Mouse (Mus musculus): Measurements from ENCODE around the gene Mapk10.
"Not testable (repeated sequence)": the region's sequence is repeated elsewhere in the genome, so short reads cannot be mapped to it uniquely, and the experiment has no call there.

Gene Mapk10

DNA sequence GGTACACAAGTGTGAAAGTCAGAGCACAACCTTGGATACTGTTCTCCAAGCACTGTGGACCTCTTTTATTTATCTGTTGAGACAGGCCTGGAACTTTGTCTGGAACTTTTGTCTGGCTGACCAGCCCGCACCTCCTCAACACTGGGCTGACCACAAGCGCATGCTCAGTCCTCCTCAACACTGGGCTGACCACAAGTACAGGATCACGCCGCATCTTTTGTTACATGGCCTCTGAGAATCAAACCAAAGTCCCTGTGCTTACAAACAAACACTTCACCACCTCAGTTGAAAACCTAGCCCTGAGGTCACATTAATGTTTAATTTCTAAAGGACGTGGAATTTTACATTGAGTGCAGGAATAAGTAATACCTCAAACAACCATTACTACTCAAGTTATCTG is 246.7 kb downstream of the Mapk10 start:
- DNase-seq (ENCODE audit: low read depth, low spot score) = no peak

DNA sequence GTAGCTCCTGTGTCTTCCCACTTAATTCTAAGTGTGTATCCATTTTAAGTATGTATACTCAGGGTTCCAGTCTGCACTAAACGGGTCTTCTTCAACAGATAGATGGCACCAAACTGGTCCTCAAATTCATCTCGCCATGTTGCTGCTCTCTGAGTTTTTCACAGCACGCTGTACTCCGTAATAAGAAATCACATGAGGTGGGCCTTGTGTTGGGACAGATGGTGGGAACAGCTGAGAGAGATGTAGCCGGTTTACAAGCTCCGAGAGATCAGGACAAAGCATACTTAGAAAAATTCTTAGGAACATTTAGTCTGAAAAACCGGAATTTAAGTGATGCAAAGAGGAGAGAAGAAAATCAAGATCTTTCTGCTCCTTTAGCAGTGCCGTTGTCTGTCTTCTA is 257.7 kb downstream of the Mapk10 start:
- no peak for DNase-seq (ENCODE audit: low read depth, low spot score)

DNA sequence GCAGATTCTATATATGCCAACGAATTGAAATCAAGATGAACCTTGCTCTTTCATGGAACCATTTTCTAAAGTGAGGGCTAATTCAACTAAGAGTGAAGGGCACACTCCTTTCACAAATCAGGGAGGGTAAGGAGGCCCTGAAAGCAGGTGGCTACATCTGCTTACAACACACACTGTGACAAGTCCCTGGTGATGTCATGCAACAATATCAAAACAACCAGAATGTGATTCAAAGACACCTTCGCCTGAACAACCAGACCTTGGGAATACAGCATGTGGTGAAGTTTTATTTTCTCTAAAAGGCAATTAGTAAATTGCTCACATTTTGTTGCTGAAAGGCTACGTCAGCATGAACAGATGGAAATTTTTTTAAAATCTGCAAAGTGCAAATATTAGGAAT is 258.2 kb downstream of the Mapk10 start:
- DNase-seq (ENCODE audit: low read depth, low spot score) = no peak

DNA sequence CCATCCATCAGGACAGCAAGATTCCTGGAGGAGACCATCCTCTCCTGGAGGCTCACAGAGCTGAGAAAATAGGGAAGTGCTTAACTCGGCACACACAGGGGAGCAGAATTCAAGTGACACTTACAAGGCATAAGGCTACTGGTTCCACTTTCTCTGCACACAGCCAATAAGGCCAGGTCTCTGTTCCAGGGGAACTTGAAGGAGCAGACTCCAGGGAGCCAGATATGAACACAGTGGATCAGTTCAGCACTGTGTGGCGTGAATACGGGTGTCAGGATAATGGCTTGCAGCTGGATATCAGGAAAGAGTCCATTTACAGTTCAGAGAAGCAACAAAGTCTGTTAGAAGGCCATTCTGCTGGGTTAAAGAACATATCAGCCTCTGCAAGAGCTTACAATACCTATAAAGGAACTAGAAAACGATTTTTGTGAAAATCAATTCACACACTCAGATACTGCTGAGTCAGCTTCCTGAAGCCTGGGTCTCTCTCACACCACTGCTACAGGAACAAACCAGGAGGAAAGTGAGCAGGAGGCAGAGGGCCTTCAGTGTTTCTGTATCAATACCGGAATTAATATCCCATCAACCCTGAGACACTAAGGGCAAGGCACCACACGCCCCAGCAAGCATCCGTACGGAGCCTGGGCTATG is 263.9 kb downstream of the Mapk10 start:
- no peak for DNase-seq (ENCODE audit: low read depth, low spot score)

DNA sequence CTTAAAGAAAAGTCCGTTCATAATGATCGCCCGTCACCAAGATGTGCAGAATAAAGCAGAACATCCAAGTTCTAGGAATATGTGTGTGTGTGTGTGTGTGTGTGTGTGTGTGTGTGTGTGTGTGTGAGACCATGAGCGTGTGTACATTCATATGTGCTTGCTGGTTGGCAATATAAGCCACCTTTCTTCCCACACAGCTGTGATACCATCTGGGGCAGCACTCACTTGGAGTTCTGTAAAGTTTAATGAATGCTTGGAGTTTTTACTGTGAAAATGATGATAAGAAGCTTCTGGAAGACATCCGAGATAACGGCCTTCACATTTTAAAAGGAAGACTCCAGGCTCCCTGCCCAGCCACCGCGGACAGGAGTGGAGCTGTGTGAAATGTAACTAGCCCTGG is 264.5 kb downstream of the Mapk10 start:
- DNase-seq (ENCODE audit: low read depth, low spot score) = no peak

DNA sequence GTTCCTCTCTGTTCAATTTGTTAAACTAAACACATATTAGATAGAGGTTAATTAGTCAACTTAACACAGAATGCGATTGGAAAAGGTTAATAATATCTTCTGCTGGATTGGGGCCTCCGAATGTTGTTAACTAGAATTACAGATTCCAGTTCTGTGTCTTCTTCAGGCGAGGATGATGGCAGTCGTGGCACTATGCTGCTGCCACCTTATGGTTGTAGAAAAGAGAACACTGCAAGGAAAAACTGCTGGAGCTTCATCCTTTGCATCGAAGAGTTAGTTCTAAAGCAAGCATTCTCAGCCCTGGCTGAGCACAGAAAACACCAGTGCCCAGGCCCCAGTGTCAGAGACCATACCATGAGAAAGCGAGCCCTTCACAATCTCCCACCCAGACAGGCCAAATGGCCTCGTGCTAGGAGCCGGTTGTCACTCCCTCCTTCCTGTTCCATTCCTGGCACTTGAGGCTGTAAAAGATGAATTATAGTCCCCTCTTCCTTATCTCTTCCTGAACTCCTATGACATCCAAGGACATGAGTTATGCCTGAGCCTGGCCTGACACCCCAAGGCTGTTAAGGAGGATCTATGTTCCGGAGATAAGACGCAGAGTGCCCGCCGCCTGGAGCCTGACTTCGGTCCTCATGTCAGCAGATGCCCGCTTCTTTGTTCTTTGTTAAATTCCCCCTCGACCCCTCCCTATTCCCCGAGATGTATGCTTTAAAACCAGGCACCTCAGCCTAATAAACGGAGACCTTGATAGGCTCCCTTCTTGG is 267.1 kb downstream of the Mapk10 start:
- not testable (repeated sequence) for DNase-seq (ENCODE audit: low read depth, low spot score)

DNA sequence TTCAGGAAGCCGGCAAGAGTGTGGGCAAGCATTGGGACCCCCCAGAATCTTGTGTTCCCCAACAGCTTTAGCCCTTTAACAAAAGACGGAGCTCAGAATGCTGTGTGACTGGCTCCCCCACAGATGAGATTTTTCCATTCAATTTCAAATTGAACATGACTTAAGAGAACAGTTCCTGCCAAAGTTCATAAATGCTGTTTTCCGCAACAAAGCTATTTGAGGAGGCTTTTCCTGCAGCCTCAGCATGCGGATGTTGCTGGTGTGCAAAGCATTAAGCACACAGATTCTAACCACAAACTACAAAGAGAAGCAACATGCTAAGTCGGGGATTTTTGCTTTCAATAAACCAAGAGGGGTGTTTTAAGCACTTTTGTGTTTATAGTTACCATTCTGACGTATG is 281.0 kb downstream of the Mapk10 start:
- no peak for DNase-seq (ENCODE audit: low read depth, low spot score)

DNA sequence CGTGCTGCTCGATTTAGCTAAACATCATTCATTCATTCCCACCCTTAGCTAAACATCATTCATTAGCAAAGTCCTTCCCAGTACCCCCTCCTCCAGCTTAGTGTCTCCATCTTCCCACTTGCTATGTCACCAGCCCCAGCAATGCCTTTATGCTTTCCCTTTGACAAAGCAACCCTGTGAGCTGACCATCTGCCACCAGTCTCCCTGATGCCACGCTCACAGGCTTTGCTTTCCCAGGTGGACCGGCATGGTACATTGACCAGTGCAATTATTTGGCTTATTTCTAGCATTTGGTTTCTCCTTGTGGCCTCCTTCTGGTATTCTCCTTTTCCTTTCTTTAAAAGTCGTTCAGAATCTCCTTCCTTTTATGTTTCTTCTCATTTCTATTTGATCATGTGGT is 284.3 kb downstream of the Mapk10 start:
- no peak for DNase-seq (ENCODE audit: low read depth, low spot score)

DNA sequence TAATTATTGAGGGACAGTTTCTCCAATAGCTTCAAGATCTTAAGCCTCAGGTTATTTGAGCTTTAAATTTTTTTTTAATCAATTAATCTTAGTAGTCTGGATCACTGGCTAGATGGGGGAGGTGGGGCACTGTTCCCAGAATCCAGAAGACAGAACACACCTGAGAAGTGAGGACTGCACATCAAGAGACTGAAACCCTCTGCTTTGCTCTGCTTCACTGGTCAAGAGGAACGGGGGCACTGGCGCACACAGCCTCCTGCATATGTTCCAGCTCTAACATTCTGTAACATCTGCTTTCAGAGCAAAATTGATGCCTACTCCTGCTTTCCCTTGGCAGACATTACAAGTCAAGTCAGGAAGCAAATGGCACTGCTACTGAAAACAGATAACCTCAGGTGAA is 290.9 kb downstream of the Mapk10 start:
- no peak for DNase-seq (ENCODE audit: low read depth, low spot score)

DNA sequence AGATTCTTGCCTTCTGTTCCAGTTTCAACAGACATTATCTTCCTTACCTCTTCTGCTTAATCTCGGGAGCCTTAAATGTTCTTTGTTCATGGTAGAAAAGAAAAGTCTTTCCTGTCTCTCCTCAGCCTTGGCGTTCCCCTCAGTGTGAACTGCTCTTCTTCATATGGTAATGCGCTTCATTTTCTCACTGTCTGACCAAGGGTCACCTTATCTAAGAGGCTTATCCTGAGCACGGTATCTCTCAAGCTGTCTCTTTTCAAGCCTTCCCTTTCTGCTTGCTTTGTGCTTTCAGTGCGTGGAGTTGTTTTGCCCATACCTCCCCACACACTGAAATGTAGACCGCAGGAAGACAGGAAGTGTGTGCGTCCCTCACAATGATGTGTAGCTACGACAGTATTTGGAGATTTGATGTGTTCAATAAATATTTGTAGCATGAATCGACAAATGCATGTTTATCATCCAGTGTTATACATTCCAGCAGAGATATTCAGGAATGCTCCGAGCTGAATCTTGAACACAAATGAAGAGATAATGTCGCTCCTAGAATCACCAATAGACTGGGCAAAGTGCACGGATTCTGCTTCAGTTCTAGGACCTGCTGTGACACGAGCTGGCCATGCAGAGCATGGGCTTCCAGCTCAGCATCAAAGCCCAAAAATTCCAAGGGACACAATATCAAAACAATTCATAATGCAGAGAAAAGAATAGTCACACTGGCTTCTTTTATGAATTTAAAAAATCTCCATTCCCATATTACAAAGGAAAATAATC is 305.5 kb downstream of the Mapk10 start:
- no peak for DNase-seq (ENCODE audit: low read depth, low spot score)

DNA sequence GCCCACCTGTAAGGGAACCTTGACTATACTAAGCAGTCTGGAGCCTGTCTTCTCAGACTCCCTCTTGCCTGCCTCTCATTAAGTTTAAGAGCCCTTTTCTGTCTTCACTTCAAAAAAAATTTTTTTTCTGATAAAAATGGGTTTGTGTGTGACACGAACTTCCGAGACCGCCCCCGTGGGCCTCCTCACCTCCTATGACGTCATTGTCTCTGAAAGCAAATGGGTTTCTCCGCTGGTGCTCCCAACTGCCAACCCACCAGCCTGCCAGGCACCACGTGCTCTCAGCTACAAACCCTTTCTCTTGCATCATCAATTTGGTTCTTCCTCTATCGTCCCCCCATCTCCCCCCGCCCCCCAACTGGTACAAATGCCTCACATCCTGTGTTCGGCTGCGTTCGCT is 307.1 kb downstream of the Mapk10 start:
- DNase-seq (ENCODE audit: low read depth, low spot score) = no peak

DNA sequence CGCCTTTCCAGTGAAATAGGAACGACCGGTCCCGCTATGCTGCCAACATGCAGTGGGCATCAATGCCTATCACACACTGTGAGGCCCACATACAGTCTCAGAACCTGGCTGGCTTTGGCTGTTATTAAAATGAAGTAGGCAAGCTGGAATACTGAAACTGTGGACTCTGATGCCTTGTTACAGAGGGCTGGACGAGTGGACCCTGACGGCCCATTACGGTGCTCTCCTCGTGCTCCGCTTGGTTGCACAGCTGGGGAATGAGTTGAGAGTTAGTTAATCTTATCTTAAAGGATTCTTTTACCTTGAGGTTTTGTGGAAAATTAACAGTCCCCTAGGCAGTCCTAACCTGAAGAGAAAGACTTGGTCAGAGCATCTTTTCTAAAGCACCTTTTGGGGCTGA is 307.6 kb downstream of the Mapk10 start:
- DNase-seq (ENCODE audit: low read depth, low spot score) = no peak

DNA sequence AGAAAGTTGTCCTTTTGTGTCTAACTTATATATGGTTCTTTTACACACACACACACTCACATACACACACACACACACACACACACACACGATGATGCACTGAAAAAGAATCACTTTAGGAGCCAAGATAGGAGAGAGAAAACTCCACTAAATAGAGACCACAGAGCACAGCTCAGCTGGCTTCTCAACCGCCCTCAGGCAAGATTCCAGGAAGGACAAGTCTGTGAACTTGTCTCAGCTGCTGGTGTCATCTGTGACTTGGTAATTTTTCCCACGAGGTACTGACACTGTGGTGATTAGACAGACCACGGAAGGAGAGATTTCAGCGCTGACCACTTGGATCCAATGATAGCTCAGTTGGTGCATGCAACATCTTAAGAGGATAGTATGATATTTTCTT is 310.0 kb downstream of the Mapk10 start:
- DNase-seq (ENCODE audit: low read depth, low spot score) = peak; percentile 3

DNA sequence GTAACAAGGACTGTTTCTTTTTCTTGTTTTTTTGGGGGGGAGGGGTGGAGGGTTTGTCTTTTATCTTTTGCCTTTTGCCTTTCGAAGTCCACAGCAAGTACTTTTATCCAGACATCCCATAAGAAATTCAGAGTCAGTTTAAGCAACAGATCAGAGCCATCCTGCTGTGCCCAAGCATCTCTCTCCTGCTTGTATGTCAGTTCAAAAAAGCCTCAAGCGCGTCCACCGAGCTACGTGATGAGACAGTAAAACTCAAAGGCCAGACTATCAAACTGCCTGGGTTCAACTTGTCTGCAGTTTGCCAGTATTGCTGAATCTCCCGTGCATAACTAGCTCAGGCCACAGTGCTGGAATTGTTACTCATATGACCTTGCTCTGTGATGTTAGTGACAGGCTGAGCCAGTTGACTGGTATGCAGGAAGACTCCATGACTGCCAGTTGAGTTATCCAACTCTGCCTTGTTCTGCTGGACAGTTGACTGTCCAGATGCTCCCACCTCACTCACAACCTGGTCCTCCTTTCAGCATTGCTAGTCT is 311.4 kb downstream of the Mapk10 start:
- DNase-seq (ENCODE audit: low read depth, low spot score) = no peak

DNA sequence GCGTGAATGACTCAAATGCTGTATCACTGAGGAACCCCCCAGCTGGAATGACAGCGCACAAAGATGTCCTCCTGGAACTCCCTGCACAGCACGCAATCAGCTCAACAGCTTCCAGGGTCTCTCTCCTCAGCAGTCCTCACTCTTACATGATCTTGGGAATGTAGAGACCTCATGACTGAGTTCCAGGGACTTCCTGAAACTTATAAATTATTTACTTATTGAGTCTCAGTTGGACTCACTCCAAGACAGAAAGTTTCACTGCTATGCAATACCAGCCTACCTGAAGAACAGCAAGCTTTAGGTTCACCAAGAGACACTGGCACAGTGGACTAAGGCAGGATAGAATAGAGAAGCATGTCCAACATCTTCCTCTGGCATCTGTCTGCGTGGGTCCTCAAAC is 312.8 kb downstream of the Mapk10 start:
- no peak for DNase-seq (ENCODE audit: low read depth, low spot score)

DNA sequence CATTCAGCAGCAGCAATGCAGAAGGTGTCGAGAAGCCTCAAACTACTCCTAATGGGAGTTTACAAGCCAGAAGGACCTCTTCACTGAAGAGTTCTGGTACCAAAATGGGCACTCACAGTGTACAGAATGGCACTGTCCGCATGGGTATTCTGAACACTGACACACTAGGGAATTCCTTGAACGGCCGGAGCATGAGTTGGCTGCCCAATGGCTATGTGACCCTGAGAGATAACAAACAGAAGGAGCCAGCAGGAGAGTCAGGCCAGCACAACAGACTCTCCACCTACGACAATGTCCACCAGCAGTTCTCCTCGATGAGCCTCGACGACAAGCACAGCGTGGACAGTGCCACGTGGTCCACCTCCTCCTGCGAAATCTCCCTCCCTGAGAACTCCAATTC is 318.9 kb downstream of the Mapk10 start:
- no peak for DNase-seq (ENCODE audit: low read depth, low spot score)

DNA sequence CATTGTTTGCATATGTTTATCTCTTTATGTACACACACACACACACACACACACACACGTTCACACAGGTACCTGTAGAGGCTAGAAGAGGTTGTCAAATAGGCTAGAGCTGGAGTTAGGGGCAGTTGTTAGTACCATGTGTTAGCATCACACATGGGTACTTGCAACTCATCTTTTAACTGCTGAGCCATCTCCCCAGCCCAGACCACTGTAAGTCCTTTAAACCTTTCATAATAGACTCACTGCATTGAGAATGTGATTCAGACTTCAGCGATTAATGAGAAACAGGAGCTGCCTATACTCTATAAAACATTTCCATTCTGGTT is 322.0 kb downstream of the Mapk10 start:
- DNase-seq (ENCODE audit: low read depth, low spot score) = no peak

DNA sequence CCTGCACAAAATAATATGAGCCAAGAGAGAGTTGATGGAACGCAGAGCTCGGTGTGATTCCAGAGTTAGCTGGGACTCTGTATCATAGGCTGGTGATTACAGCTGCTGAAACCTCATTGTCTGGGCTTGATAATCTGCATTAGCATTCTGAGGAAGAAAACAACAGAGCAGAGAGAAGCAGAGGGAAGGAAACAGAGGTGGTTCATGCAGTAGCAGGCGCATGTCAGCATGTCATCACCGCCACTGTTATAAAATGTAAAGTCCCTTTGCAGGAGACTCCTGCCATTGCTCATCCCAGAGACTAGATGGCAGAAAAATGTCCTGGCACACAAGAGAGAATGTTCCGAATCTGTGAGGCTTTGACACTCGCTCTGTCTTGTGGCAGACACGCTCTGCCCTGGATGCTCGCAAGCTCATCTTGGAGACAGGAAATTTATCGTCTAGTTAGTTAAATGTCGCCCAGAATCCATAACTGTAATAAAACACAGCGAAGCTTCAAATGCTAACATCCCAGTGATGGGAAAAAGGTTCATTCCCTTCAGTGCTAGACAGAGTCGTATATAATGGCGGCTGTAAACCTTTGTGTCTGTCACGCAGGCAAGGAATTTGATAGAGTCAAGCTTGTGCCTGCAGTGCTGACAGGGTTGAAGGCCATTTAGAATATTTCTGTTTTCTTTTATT is 322.5 kb downstream of the Mapk10 start:
- DNase-seq (ENCODE audit: low read depth, low spot score) = no peak

DNA sequence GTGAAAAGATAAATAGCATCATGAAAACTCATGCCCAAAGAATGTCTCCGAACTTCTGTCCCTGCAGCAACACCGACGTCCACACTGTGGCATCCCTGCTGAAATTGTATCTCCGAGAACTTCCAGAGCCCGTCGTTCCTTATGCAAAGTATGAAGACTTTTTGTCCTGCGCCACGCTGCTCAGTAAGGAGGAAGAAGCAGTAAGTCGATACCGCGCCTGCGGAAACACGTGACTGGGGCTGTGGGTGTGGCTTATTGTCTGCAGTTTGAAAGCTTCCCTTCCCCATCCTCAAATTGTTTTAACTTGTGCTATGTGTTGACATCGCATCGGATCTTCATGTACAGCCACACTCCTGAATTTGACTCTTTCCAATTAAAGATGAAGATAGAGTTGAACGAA is 335.5 kb downstream of the Mapk10 start:
- no peak for DNase-seq (ENCODE audit: low read depth, low spot score)

DNA sequence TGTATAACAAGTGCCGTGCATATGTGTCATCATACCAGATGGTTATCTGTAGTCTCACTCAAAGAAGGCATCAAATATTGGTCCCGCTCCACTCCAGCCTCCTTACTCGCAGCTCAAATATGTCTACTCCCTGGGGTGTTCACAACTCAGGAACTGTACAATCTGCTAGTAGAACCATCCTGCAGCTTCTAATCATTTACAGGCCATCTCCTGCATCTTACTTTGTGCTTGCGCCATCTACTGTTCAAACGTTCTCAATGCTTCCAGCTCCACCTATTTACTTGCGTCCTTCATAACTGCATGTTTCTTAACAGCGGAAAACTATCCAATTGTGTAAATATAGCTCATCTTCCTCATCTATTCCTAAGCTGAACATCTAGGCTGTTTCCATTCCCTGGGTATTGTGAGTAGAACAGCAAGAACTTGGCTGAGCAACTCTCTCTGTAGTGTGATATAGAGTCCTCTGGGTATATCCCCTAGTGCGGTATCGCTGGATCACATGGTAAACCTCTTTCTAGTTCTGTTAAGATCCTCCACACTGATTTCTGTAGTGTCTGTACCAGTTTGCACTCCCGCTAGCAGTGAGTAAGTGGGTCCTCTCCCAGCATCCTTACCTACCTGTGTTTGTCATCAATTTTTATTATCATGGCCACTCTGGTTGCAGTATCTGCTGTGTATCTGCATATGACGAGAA is 336.4 kb downstream of the Mapk10 start:
- DNase-seq (ENCODE audit: low read depth, low spot score) = peak; percentile 83

DNA sequence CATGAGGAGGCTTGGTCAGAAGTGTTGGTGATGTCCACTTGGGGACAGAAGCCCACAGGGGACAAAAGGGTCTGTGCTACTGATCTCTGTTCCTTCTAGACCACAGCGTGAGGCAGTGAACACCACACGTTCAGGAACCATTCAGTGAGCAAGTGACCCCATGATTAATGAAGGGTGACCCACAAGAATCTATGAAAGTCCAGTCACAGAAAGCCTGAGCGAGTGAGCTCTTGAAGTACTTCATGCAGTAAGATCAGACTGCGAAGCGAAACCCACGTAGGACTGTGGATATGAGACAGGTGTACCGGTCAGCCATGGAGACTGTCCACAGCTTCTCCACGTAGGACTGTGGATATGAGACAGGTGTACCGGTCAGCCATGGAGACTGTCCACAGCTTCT is 338.1 kb downstream of the Mapk10 start:
- DNase-seq (ENCODE audit: low read depth, low spot score) = not testable (repeated sequence)
